Mouse (Mus musculus) thymus, adult 18-20 months (tissue): ENCODE measurements around the gene Gm10799.
"Not testable (repeated sequence)": the region's sequence is repeated elsewhere in the genome, so short reads cannot be mapped to it uniquely, and the experiment has no call there.

ENCODE experiments used
- DNase-seq, 2 experiments: peaks; one replicate each; pipeline ENCODE4 v3.0.0; 2022; ENCODE audit warnings: mixed read lengths in 2 of 2

Gm10799 gene

GRCm38 (mm10) chr2:104068450-104068849 is at the start of gene Gm10799:
Gm10799 (minus strand) TSS chr2:104068550.
- DNase-seq: not testable (repeated sequence)

- DNase-seq: not testable (repeated sequence)
These were observed 48.8 kb upstream of the Gm10799 start for GRCm38 (mm10) chr2:104117173-104117572.

- DNase-seq: no peak
These were observed 46.5 kb upstream of the Gm10799 start for GRCm38 (mm10) chr2:104114898-104115297.

GRCm38 (mm10) chr2:104113563-104113962 is 45.2 kb upstream of the Gm10799 start:
- DNase-seq: not testable (repeated sequence)

- DNase-seq: not testable (repeated sequence)
These were observed 42.9 kb upstream of the Gm10799 start for GRCm38 (mm10) chr2:104111170-104111797.

- no peak for DNase-seq
These were observed 41.7 kb upstream of the Gm10799 start for GRCm38 (mm10) chr2:104110031-104110430.

- DNase-seq: no peak
These were observed 41.2 kb upstream of the Gm10799 start for GRCm38 (mm10) chr2:104109528-104109927.

- DNase-seq: not testable (repeated sequence)
These were observed 40.7 kb upstream of the Gm10799 start for GRCm38 (mm10) chr2:104109021-104109420.

- DNase-seq: no peak
These were observed 36.5 kb upstream of the Gm10799 start for GRCm38 (mm10) chr2:104104800-104105199.

- no peak for DNase-seq
These were observed 31.6 kb upstream of the Gm10799 start for GRCm38 (mm10) chr2:104099946-104100345.

- DNase-seq: no peak
These were observed 30.9 kb upstream of the Gm10799 start for GRCm38 (mm10) chr2:104099231-104099585.

- DNase-seq: no peak
These were observed 30.3 kb upstream of the Gm10799 start for GRCm38 (mm10) chr2:104098529-104099230.

GRCm38 (mm10) chr2:104097396-104097795 is 29.0 kb upstream of the Gm10799 start:
- DNase-seq: not testable (repeated sequence)

GRCm38 (mm10) chr2:104096796-104097195 is 28.4 kb upstream of the Gm10799 start:
- not testable (repeated sequence) for DNase-seq

GRCm38 (mm10) chr2:104096256-104096655 is 27.9 kb upstream of the Gm10799 start:
- no peak for DNase-seq

GRCm38 (mm10) chr2:104095741-104096213 is 27.4 kb upstream of the Gm10799 start, which contains the start of gene Cd59a:
Cd59a (plus strand) TSS chr2:104095801.
- DNase-seq: peak; percentile 8 to 20

GRCm38 (mm10) chr2:104093305-104093704 is 25.0 kb upstream of the Gm10799 start:
- DNase-seq: no peak

GRCm38 (mm10) chr2:104087562-104087961 is 19.2 kb upstream of the Gm10799 start:
- not testable (repeated sequence) for DNase-seq

- DNase-seq: not testable (repeated sequence)
These were observed 15.7 kb upstream of the Gm10799 start for GRCm38 (mm10) chr2:104084027-104084426.

- DNase-seq: no peak
These were observed 14.1 kb upstream of the Gm10799 start for GRCm38 (mm10) chr2:104082474-104082873.

GRCm38 (mm10) chr2:104081436-104082050 is 13.2 kb upstream of the Gm10799 start:
- DNase-seq: not testable (repeated sequence)

- DNase-seq: not testable (repeated sequence)
These were observed 9.9 kb upstream of the Gm10799 start for GRCm38 (mm10) chr2:104078285-104078684.

GRCm38 (mm10) chr2:104069704-104070185 is 1.4 kb upstream of the Gm10799 start, which contains the start of gene Cd59b:
Cd59b (plus strand) TSS chr2:104069849.
- peak; percentile 25 to 29 for DNase-seq
